Comparison of ENCODE assay signal across 8 mouse cellular contexts in the genomic region with DNA sequence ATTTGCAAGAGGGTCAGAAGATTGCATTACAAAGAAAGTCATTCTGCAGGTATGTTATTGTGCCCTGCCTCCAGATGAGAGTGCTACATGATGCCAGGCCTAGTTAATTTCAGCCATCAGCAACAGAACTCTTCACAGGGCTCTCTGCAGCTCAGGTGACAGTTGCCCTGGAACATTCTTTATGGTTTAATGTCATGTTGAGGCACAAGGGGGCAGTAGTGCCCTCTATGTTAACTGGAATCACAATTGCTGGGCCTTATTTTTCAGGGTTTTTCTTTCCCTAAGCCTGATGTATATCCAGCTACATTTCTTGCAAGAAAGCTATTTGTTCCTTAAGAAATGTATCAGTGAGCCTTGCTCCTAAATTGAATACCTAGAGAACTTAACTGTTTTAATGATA.
DNase-seq lines count a peak whose midpoint lies in the region; TF ChIP-seq lines count a peak whose summit lies in the region.

No protein-coding gene starts in this region.

- no peaks in the 10 kb centered on the region for H3K79me2 ChIP-seq in heart, adult 2 months (replicated peaks; ENCODE audit: control insufficient read depth, insufficient read depth, low read length)

- no peak for TF ChIP-seq POLR2A in heart, adult 2 months (IDR thresholded peaks at IDR 0.05; ENCODE audit: insufficient read depth, low read depth, low read length)
- TF ChIP-seq POLR2A in cerebellum, adult 2 months (IDR thresholded peaks at IDR 0.05; ENCODE audit: borderline replicate concordance, insufficient read depth, low read length) = no peak

- no peaks in the 10 kb centered on the region for H3K36me3 ChIP-seq in heart, adult 2 months (ENCODE audit: control insufficient read depth, insufficient read depth, low read length)

- H3K9ac ChIP-seq in heart, adult 2 months (ENCODE audit: low read depth, low read length) = no peak overlapping the region

- no peak overlapping the region for H3K27ac ChIP-seq in heart, adult 2 months
- no peak overlapping the region for H3K27ac ChIP-seq in cerebellum, adult 2 months (ENCODE audit: insufficient read depth, low read length)

- H3K4me1 ChIP-seq in heart, adult 2 months (ENCODE audit: control insufficient read depth, insufficient read depth, low read length) = no peaks in the 10 kb centered on the region
- no peaks in the 10 kb centered on the region for H3K4me1 ChIP-seq in cerebellum, adult 2 months (ENCODE audit: control insufficient read depth, insufficient read depth, low read length)

- no peak for TF ChIP-seq EP300 in heart, adult 2 months (IDR thresholded peaks at IDR 0.05; ENCODE audit: insufficient read depth, low read depth, low read length)

- no peak overlapping the region for H3K4me3 ChIP-seq in heart, adult 2 months
- no peak overlapping the region for H3K4me3 ChIP-seq in cerebellum, adult 2 months (replicated peaks; ENCODE audit: insufficient read depth, low read depth, low read length)

- intact Hi-C loops in heart, adult 2 months (cut with DNase I) = no loop called here
- intact Hi-C loops in left cerebral cortex, postnatal 14 days (cut with DNase I) = loop anchor here (5.0 to 10.0 kb wide), 2 partner anchors 307 to 634 kb away; no protein-coding TSS in a partner anchor

- peak; percentile 61 for TF ChIP-seq CTCF in heart, adult 2 months (IDR thresholded peaks at IDR 0.05)
- TF ChIP-seq CTCF in cerebellum, adult 2 months (IDR thresholded peaks at IDR 0.05; ENCODE audit: borderline replicate concordance, insufficient read depth, low read depth, low read length) = peak; percentile 52; the same call in 1 of the 2 replicates

- no peak for DNase-seq in heart, adult 2 months
- no peak for DNase-seq in heart, adult 9 months (ENCODE audit: low spot score in 2 of 2)
- peak; percentile 6 for DNase-seq in ES-CJ7 (ENCODE audit: low read depth, low spot score)
- peak; percentile 38 to 45 for DNase-seq in cerebellum, adult 2 months
- DNase-seq in frontal cortex, postnatal 36 days (ENCODE audit: low spot score in 2 of 2) = peak; percentile 24 to 65
- peak; percentile 64 to 65 for DNase-seq in left cerebral cortex, postnatal 14 days (ENCODE audit: low spot score in 2 of 2)
- peak; percentile 50 for DNase-seq in retina, postnatal 1 day
- no peak for DNase-seq in c-Kit-positive CD71-positive TER-119-positive erythroid progenitor cells, embryonic 14.5 days (ENCODE audit: low spot score)

- no peaks in the 10 kb centered on the region for H3K27me3 ChIP-seq in heart, adult 2 months (ENCODE audit: control insufficient read depth, insufficient read depth, low read length)
- no peaks in the 10 kb centered on the region for H3K27me3 ChIP-seq in cerebellum, adult 2 months (ENCODE audit: control insufficient read depth, insufficient read depth, low read length)

Comparison
In these comparisons a context has a peak if more than half of its experiments do, and no peak if none do; other contexts are left out.
1. DNase-seq: peak in ES-CJ7 (single experiment), cerebellum, adult 2 months (2 of 2), frontal cortex, postnatal 36 days (2 of 2), left cerebral cortex, postnatal 14 days (2 of 2) and retina, postnatal 1 day (single experiment); none in heart, adult 2 months (0 of 2), heart, adult 9 months (0 of 2) and c-Kit-positive CD71-positive TER-119-positive erythroid progenitor cells, embryonic 14.5 days (single experiment).